Mouse (Mus musculus) cortical plate, adult 2 months (tissue): ENCODE measurements at regions not wholly inside any gene's neighbourhood (a gene's known extent, or its start where the extent isn't known, plus 50 kb on each side); places are given as distances from the start of the nearest gene placed in this dataset.

Experiments used
- CTCF ChIP-seq: fragments of 200-500 bp; IDR thresholded peaks from 2 replicates; pipeline ENCODE4 v1.5.1; 2011; ENCODE audit warnings: mild to moderate bottlenecking, control low read depth, low read length; ENCODE audit not compliant: insufficient read depth; ENCODE audit errors: extremely low read depth
- POLR2A ChIP-seq: fragments of 200-500 bp; IDR thresholded peaks from 2 replicates; pipeline ENCODE4 v1.6.1; 2011; ENCODE audit warnings: mild to moderate bottlenecking, low read length, control low read depth; ENCODE audit not compliant: insufficient read depth; ENCODE audit errors: extremely low read depth

DNA sequence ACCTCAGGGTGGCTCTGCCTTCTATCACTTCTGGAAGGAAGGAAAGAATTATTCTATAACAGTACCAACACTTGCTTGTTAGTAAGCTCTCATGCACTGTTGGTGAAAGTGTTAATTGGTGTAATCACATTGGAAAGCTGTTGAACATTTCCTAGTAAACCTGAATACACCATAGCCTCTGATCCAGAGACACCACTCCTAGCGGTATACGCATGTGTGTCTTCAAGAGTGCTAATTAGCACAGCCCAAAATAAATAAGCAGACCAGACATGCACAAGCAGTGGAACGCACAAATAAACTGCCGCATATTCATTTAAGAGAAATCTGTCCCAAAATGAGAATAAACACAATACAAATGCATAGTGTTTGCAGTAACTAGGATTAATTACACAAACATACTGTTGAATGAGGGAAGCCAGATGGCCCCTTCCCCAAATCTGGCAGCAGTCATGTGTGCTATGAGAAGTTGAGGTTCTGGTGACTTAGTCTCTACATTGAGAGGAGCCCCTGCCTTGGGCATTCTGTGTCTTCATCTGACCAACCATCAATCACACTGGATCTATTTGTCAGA, 335.0 kb upstream of the Mon1b start:
- TF ChIP-seq CTCF: no peak
- no peak for TF ChIP-seq POLR2A
